Mouse (Mus musculus) spleen, adult 2 months (tissue): ENCODE data around the gene Fam227a.

Experiments used
- CTCF ChIP-seq: fragments of 200-500 bp; IDR thresholded peaks from 2 replicates; pipeline ENCODE4 v1.5.1; 2011; ENCODE audit warnings: mild to moderate bottlenecking, inconsistent platforms; ENCODE audit not compliant: insufficient read depth, insufficient read length, insufficient replicate concordance; ENCODE audit errors: extremely low read depth
- POLR2A ChIP-seq: fragments of 200-500 bp; IDR thresholded peaks from 2 replicates; pipeline ENCODE4 v1.6.1; 2011; ENCODE audit warnings: low read depth, low read length, inconsistent platforms

DNA sequence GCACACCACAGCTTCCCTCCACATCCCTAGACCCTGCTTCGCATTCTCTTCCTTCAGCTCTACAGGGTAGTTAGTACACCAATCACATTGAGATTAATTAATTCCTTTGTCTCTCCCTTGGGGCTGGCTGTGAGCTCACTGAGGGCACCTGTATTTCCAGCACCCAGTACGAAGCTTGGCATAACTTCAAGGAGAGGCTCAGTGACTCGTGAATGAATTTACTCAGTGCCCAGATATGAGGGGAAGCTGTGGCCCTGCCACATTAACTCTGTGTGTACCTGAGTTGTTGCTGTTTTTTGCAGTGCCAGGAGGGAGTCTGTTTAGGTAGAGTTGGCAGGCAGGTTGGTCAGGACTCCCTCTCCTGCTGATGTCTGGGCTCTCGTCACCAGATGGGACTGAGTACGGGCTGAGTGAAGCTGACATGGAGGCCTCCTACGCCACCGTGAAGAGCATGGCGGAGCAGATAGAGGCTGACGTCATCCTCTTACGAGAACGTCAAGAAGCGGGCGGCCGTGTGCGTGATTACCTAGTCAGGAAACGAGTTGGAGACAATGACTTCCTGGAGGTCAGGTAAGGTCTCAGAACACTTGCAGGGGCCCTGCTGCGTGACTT lies 48.0 kb upstream of the Fam227a start:
- TF ChIP-seq POLR2A (no peak), CTCF (no peak)
